Mouse (Mus musculus): Measurements from ENCODE around the gene Skil. TPM values are rescaled to one million over a fixed set of nuclear protein-coding genes. Genes with fewer than 3 reads are reported as not detected.

Gene Skil
- total and polyA plus RNA-seq, 3 experiments: 7.4 to 8.6 TPM; not detected in 1

- Histone ChIP-seq H3K27ac (ENCODE audit: control insufficient read depth, low read depth, low read length) (no peak overlapping the region), H3K27me3 (ENCODE audit: control insufficient read depth in 1 of 2, insufficient read depth in 2 of 2, low read length in 2 of 2) (no peaks in the 10 kb centered on the region), H3K79me2 (ENCODE audit: control insufficient read depth, insufficient read depth, low read length, poor library complexity) (peaks cover 1% of the 10 kb centered on the region; the same call in 1 of the 2 replicates), H3K9ac (ENCODE audit: control insufficient read depth, low read depth, low read length, poor library complexity, severe bottlenecking) (no peak overlapping the region), H3K9me3 (replicated peaks; ENCODE audit: insufficient read depth, low read length) (no peaks in the 10 kb centered on the region), H3K4me1 (ENCODE audit: control insufficient read depth in 1 of 2, insufficient read depth in 2 of 2, low read length in 2 of 2) (peaks cover 0 to 12% of the 10 kb centered on the region in 2 experiments; a peak in 3 of 4 replicates), H3K4me3 (ENCODE audit: control insufficient read depth in 1 of 2, insufficient read depth in 1 of 2, low read depth in 2 of 2, low read length in 2 of 2) (no peak overlapping the region), H3K36me3 (ENCODE audit: control insufficient read depth in 1 of 2, insufficient read depth in 2 of 2, low read length in 2 of 2) (peaks cover 0 to 4% of the 10 kb centered on the region in 2 experiments; a peak in 1 of 4 replicates)
- TF ChIP-seq ZNF384 (IDR thresholded peaks at IDR 0.05; ENCODE audit: low read depth, low read length): no peak
- no peak for TF ChIP-seq UBTF (IDR thresholded peaks at IDR 0.05; ENCODE audit: borderline replicate concordance, insufficient read depth, low read depth, low read length)
- no peak for TF ChIP-seq ZKSCAN1 (IDR thresholded peaks at IDR 0.05; ENCODE audit: low read depth, low read length)
- no peak for TF ChIP-seq ELF1 (IDR thresholded peaks at IDR 0.05; ENCODE audit: low read depth, low read length)
- no peak for TF ChIP-seq TAL1 (IDR thresholded peaks at IDR 0.05; ENCODE audit: low read length)
- no peak for TF ChIP-seq POLR2AphosphoS5 (IDR thresholded peaks at IDR 0.05; ENCODE audit: borderline replicate concordance, low read depth, low read length)
- no peak for TF ChIP-seq POLR2A (IDR thresholded peaks at IDR 0.05; ENCODE audit: control insufficient read depth in 1 of 2, insufficient read depth in 1 of 2, low read depth in 1 of 2, low read length in 2 of 2, poor library complexity in 1 of 2)
- TF ChIP-seq ZMIZ1 (IDR thresholded peaks at IDR 0.05; ENCODE audit: low read depth, low read length): no peak
- no peak for TF ChIP-seq NELFE (IDR thresholded peaks at IDR 0.05; ENCODE audit: low read depth, low read length)
- no peak for DNase-seq (ENCODE audit: low read depth, low spot score)
These were observed 4.9 kb upstream of the Skil start for GRCm38 (mm10) chr3:31089956-31090355.

- Histone ChIP-seq H3K9me3 (replicated peaks; ENCODE audit: insufficient read depth, low read length) (no peaks in the 10 kb centered on the region), H3K4me1 (ENCODE audit: control insufficient read depth in 1 of 2, insufficient read depth in 2 of 2, low read length in 2 of 2) (peaks cover 0 to 15% of the 10 kb centered on the region in 2 experiments; a peak in 3 of 4 replicates), H3K27me3 (ENCODE audit: control insufficient read depth in 1 of 2, insufficient read depth in 2 of 2, low read length in 2 of 2) (no peaks in the 10 kb centered on the region), H3K27ac (ENCODE audit: control insufficient read depth, low read depth, low read length) (peak overlapping the region; percentile 97), H3K36me3 (ENCODE audit: control insufficient read depth in 1 of 2, insufficient read depth in 2 of 2, low read length in 2 of 2) (peaks cover 0 to 16% of the 10 kb centered on the region in 2 experiments; a peak in 2 of 4 replicates), H3K79me2 (ENCODE audit: control insufficient read depth, insufficient read depth, low read length, poor library complexity) (peaks cover 12% of the 10 kb centered on the region), H3K4me3 (ENCODE audit: control insufficient read depth in 1 of 2, insufficient read depth in 1 of 2, low read depth in 2 of 2, low read length in 2 of 2) (peak overlapping the region; percentile 71 to 100), H3K9ac (ENCODE audit: control insufficient read depth, low read depth, low read length, poor library complexity, severe bottlenecking) (peak overlapping the region; percentile 80)
- TF ChIP-seq TAL1 (IDR thresholded peaks at IDR 0.05; ENCODE audit: low read length) (peak; percentile 74), TCF12 (IDR thresholded peaks at IDR 0.05; ENCODE audit: low read depth, low read length) (peak; percentile 33; the same call in 1 of the 2 replicates), RCOR1 (IDR thresholded peaks at IDR 0.05; ENCODE audit: low read depth, low read length) (peak; percentile 61; the same call in 1 of the 2 replicates), KAT2A (conservative IDR thresholded peaks at IDR 0.05; ENCODE audit: low read depth, low read length) (0 out of 2 replicates have a peak, but pooled peaks have one; percentile 19), ZKSCAN1 (IDR thresholded peaks at IDR 0.05; ENCODE audit: low read depth, low read length) (no peak), NELFE (IDR thresholded peaks at IDR 0.05; ENCODE audit: low read depth, low read length) (no peak), CHD2 (IDR thresholded peaks at IDR 0.05; ENCODE audit: low read length) (no peak), EP300 (IDR thresholded peaks at IDR 0.05; ENCODE audit: low read depth in 1 of 2, low read length in 2 of 2) (peak; percentile 59 to 77), MYB (IDR thresholded peaks at IDR 0.05; ENCODE audit: low read depth, low read length) (peak; percentile 60; the same call in 1 of the 2 replicates), ETS1 (IDR thresholded peaks at IDR 0.05; ENCODE audit: low read depth, low read length) (peak; percentile 55; the same call in 1 of the 2 replicates), JUND (IDR thresholded peaks at IDR 0.05; ENCODE audit: low read depth, low read length) (no peak), GABPA (IDR thresholded peaks at IDR 0.05; ENCODE audit: low read depth, low read length) (no peak), GATA1 (IDR thresholded peaks at IDR 0.05; ENCODE audit: low read depth, low read length) (peak; percentile 65)
- peak; percentile 81 for DNase-seq (ENCODE audit: low read depth, low spot score)
These were observed 1.7 kb upstream of the Skil start for GRCm38 (mm10) chr3:31093196-31093595.
